11 mouse cellular contexts compared by ENCODE assay signal in genomic region chr3:45681410-45681809, GRCm38 (mm10).
A peak's percentile ranks its signal among the peaks of the same experiment; 100 is the strongest.
DNase-seq lines count a peak whose midpoint lies in the region; ATAC-seq and TF ChIP-seq lines count a peak whose summit lies in the region.
"Had no signal": no experiment of that assay in that cellular context is flagged by ENCODE, and none has a peak within 500 bp of the region (broad histone marks: within the 10 kb centered on the region; RNA-seq: fewer than 3 reads in every experiment).

No protein-coding gene starts in this region.

- intact Hi-C loops in heart, postnatal 25 days (cut with DNase I), result no loop called here

- H3K9ac ChIP-seq in heart, postnatal 0 days (replicated peaks; ENCODE audit: low read depth, low read length), result no peak overlapping the region
- H3K9ac ChIP-seq in hindbrain, embryonic 12.5 days, result no peak overlapping the region
- H3K9ac ChIP-seq in neural tube, embryonic 14.5 days (replicated peaks; ENCODE audit: low read depth, low read length), result no peak overlapping the region

- TF ChIP-seq CTCF in heart, postnatal 0 days (IDR thresholded peaks at IDR 0.05; ENCODE audit: low read depth), result no peak

- peak overlapping the region; percentile 38; the same call in 1 of the 2 replicates for H3K4me2 ChIP-seq in heart, postnatal 0 days (ENCODE audit: low read depth, low read length)
- peak overlapping the region; percentile 31 for H3K4me2 ChIP-seq in hindbrain, embryonic 12.5 days (replicated peaks)
- H3K4me2 ChIP-seq in neural tube, embryonic 14.5 days (ENCODE audit: low read depth, low read length), result peak overlapping the region; percentile 39

- peak overlapping the region; percentile 24 for H3K4me3 ChIP-seq in heart, postnatal 0 days (ENCODE audit: low read depth, low read length)
- no peak overlapping the region for H3K4me3 ChIP-seq in hindbrain, embryonic 12.5 days
- peak overlapping the region; percentile 9; the same call in 1 of the 2 replicates for H3K4me3 ChIP-seq in neural tube, embryonic 14.5 days (ENCODE audit: low read depth, low read length)

- no peak for TF ChIP-seq EP300 in heart, postnatal 0 days (IDR thresholded peaks at IDR 0.05; ENCODE audit: low read depth)

- H3K27me3 ChIP-seq in heart, postnatal 0 days (ENCODE audit: control insufficient read depth, insufficient read depth, low read length), result no peaks in the 10 kb centered on the region
- no peaks in the 10 kb centered on the region for H3K27me3 ChIP-seq in hindbrain, embryonic 12.5 days
- H3K27me3 ChIP-seq in neural tube, embryonic 14.5 days (ENCODE audit: control insufficient read depth, insufficient read depth, low read length), result no peaks in the 10 kb centered on the region
- H3K27me3 ChIP-seq: CH12.LX had no signal

- no peak for ATAC-seq in heart, postnatal 0 days (ENCODE audit: insufficient read depth, low read depth)
- ATAC-seq in hindbrain, embryonic 12.5 days (ENCODE audit: low FRiP score), result no peak
- no peak for ATAC-seq in neural tube, embryonic 14.5 days (ENCODE audit: low read depth)

- H3K36me3 ChIP-seq in heart, postnatal 0 days (replicated peaks; ENCODE audit: control insufficient read depth, insufficient read depth, low read length), result no peaks in the 10 kb centered on the region
- H3K36me3 ChIP-seq in hindbrain, embryonic 12.5 days, result no peaks in the 10 kb centered on the region
- H3K36me3 ChIP-seq in neural tube, embryonic 14.5 days (ENCODE audit: control insufficient read depth, insufficient read depth, low read length), result no peaks in the 10 kb centered on the region

- no peak overlapping the region for H3K27ac ChIP-seq in heart, postnatal 0 days (ENCODE audit: low read depth)
- no peak overlapping the region for H3K27ac ChIP-seq in hindbrain, embryonic 12.5 days
- no peak overlapping the region for H3K27ac ChIP-seq in neural tube, embryonic 14.5 days (ENCODE audit: low read depth, low read length)

- 7% methylated on average over 12 of the region's 12 CpGs for whole genome bisulfite sequencing in heart, postnatal 0 days
- 3% methylated on average over 12 of the region's 12 CpGs for WGBS in hindbrain, embryonic 12.5 days
- 5% methylated on average over 12 of the region's 12 CpGs for WGBS in neural tube, embryonic 14.5 days

- H3K4me1 ChIP-seq in heart, postnatal 0 days (ENCODE audit: control insufficient read depth, insufficient read depth), result no peaks in the 10 kb centered on the region
- no peaks in the 10 kb centered on the region for H3K4me1 ChIP-seq in hindbrain, embryonic 12.5 days
- no peaks in the 10 kb centered on the region for H3K4me1 ChIP-seq in neural tube, embryonic 14.5 days (ENCODE audit: control insufficient read depth, insufficient read depth, low read length)

- DNase-seq in heart, postnatal 0 days (ENCODE audit: low spot score), result no peak
- no peak for DNase-seq in heart, postnatal 25 days (ENCODE audit: low spot score)
- peak; percentile 21 for DNase-seq in embryo, embryonic 10.5 days (ENCODE audit: low spot score)
- no peak for DNase-seq in urinary bladder, postnatal 10 days (ENCODE audit: low spot score)
- no peak for DNase-seq in gastrocnemius, adult 18-20 months (ENCODE audit: low spot score)
- no peak for DNase-seq in spleen, adult 12 weeks (ENCODE audit: low spot score)
- DNase-seq: adrenal gland, postnatal 25 days; lung, adult 18-20 months had no signal

- H3K9me3 ChIP-seq in heart, postnatal 0 days (replicated peaks; ENCODE audit: control insufficient read depth, low read length), result no peaks in the 10 kb centered on the region
- no peaks in the 10 kb centered on the region for H3K9me3 ChIP-seq in hindbrain, embryonic 12.5 days (replicated peaks)
- H3K9me3 ChIP-seq in neural tube, embryonic 14.5 days (ENCODE audit: control insufficient read depth, low read length), result no peaks in the 10 kb centered on the region
